Mouse (Mus musculus) heart, embryonic 13.5 days (tissue): ENCODE results near the gene Hist1h2bm. TPM values are rescaled to one million over a fixed set of nuclear protein-coding genes. Genes with fewer than 3 reads are reported as not detected.
"Not testable (repeated sequence)": the region's sequence is repeated elsewhere in the genome, so short reads cannot be mapped to it uniquely, and the experiment has no call there.

Experiments used
- ATAC-seq: fragments of 200-750 bp; cut with Nextera tagmentation; 2 replicates; pipeline ENCODE4 v1.8.0; 2017; ENCODE audit warnings: moderate TSS enrichment; ENCODE audit not compliant: insufficient number of reproducible peaks, low FRiP score, low TSS enrichment; ENCODE audit errors: extremely low read depth
- H3K27ac ChIP-seq: fragments of 300-500 bp; sonication (generic); replicated peaks from 2 replicates; pipeline ENCODE4 v1.5.1; 2015; ENCODE audit warnings: moderate library complexity, mild to moderate bottlenecking, inconsistent platforms
- H3K27me3 ChIP-seq: fragments of 300-500 bp; sonication (generic); replicated peaks from 2 replicates; pipeline ENCODE4 v1.6.1; 2015; ENCODE audit warnings: mild to moderate bottlenecking, inconsistent platforms
- H3K36me3 ChIP-seq: fragments of 300-500 bp; sonication (generic); 2 replicates; pipeline ENCODE4 v1.6.1; 2015; ENCODE audit warnings: mild to moderate bottlenecking, inconsistent platforms
- H3K4me1 ChIP-seq: fragments of 300-500 bp; sonication (generic); 2 replicates; pipeline ENCODE4 v1.6.1; 2015; ENCODE audit warnings: inconsistent platforms
- H3K4me2 ChIP-seq: fragments of 300-500 bp; sonication (generic); 2 replicates; pipeline ENCODE4 v1.6.1; 2015; ENCODE audit warnings: inconsistent platforms, mild to moderate bottlenecking, moderate library complexity
- H3K4me3 ChIP-seq: fragments of 300-500 bp; sonication (generic); 2 replicates; pipeline ENCODE4 v1.5.1; 2015; ENCODE audit warnings: moderate library complexity, mild to moderate bottlenecking, inconsistent platforms
- H3K9ac ChIP-seq: fragments of 300-500 bp; sonication (generic); 2 replicates; pipeline ENCODE4 v1.6.1; 2015; ENCODE audit warnings: inconsistent platforms, mild to moderate bottlenecking, moderate library complexity
- H3K9me3 ChIP-seq: fragments of 300-500 bp; sonication (generic); 2 replicates; pipeline ENCODE4 v1.6.1; 2016; ENCODE audit warnings: inconsistent platforms
- WGBS: fragments of 180-500 bp; shearing (Covaris S2); methylation state at CpG from one replicate; pipeline ENCODE4 v1.1.7; 2015; ENCODE audit warnings: mixed read lengths; 5-methylcytosine and 5-hydroxymethylcytosine counted together
- polyA plus RNA-seq: library from polyadenylated mRNA; unstranded; fragments of >200 nt; fragmentation: Nextera tagmentation; extraction: Ambion mirVana; gene quantifications from 2 replicates; pipeline ENCODE4 v1.2.1, GENCODE M21; 2015

The Hist1h2bm gene
- polyA plus RNA-seq = 1.5 TPM in 2 replicates

- H3K9ac ChIP-seq = peak within 1 kb of the TSS; percentile 82
- H3K27ac ChIP-seq = peak within 1 kb of the TSS; percentile 87
- ATAC-seq = peak; percentile 82
- peaks cover 35% of the 10 kb centered on the region for H3K4me1 ChIP-seq
- 1% methylated on average over 37 of the region's 37 CpGs for WGBS
- not testable (repeated sequence) for H3K27me3 ChIP-seq, H3K9me3 ChIP-seq, H3K36me3 ChIP-seq
- peak within 1 kb of the TSS; percentile 70 for H3K4me2 ChIP-seq
- peak within 1 kb of the TSS; percentile 50 for H3K4me3 ChIP-seq
Measured at GRCm38 (mm10) chr13:21721757-21722372, at the start of gene Hist1h2bm. TSS of gene Hist1h2bm (plus strand) at chr13:21722044.

DNA sequence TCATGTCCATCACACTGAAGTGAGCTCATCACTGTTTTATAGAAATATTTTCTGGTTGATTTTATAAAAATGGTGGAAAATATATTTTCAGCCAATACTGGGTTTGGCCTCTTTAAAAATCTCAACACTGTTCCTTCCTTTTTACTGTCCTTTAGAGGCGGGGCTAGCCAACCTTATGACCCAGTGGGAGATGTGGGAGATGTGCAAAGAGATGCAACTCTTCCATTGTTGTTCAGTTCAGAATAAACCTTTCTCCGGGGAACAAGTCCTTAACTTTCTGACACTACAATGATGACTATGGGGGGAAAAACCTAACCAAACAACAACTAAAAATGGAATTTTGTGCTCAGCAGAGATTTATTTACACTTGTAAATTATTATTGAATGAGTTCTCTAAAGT, 44.5 kb upstream of the Hist1h2bm start, which contains the start of gene Olfr1360:
TSS of gene Olfr1360 (minus strand) at position 101 of the 400 bp plus-strand sequence.
- 69% methylated on average over 2 of the region's 2 CpGs for WGBS
- Histone ChIP-seq H3K4me2 (no peak within 1 kb of the TSS), H3K27ac (no peak within 1 kb of the TSS), H3K9ac (no peak within 1 kb of the TSS), H3K4me1 (no peaks in the 10 kb centered on the region), H3K36me3 (no peaks in the 10 kb centered on the region), H3K9me3 (no peaks in the 10 kb centered on the region), H3K4me3 (no peak within 1 kb of the TSS), H3K27me3 (no peaks in the 10 kb centered on the region)
- no peak for ATAC-seq

- Histone ChIP-seq H3K9ac (no peak within 1 kb of the TSS), H3K27me3 (no peaks in the 10 kb centered on the region; the same call in 1 of the 2 replicates), H3K4me2 (no peak within 1 kb of the TSS), H3K36me3 (no peaks in the 10 kb centered on the region), H3K9me3 (no peaks in the 10 kb centered on the region), H3K4me3 (no peak within 1 kb of the TSS), H3K27ac (no peak within 1 kb of the TSS), H3K4me1 (no peaks in the 10 kb centered on the region)
- ATAC-seq = no peak
Measured at GRCm38 (mm10) chr13:21697811-21698210, 24.0 kb upstream of the Hist1h2bm start, which contains the start of gene Olfr1359. TSS of gene Olfr1359 (plus strand) at chr13:21698111.

DNA sequence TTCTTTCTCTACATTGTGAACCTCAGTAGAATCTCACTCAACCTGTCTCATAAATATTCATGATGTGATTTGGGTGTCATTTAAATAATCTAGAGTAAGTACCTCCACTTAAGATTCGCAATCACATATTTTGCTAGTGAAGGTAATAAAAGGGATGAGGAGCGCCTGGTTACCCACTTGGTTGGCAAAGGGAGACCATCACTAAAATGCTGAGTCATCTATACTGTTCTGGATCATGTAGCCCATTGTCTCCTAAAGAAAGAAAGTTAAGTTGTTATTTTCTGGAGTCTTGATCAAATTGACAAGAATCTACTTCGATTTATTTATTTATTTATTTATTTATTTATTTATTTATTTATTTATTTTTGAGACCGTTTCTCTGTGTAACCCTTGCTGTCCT, 15.2 kb upstream of the Hist1h2bm start:
- no peak for ATAC-seq
- Histone ChIP-seq H3K4me2 (no peak overlapping the region), H3K9me3 (no peaks in the 10 kb centered on the region), H3K27ac (no peak overlapping the region), H3K4me3 (no peak overlapping the region), H3K9ac (no peak overlapping the region), H3K27me3 (no peaks in the 10 kb centered on the region; the same call in 1 of the 2 replicates), H3K36me3 (no peaks in the 10 kb centered on the region), H3K4me1 (peaks cover 5% of the 10 kb centered on the region; the same call in 1 of the 2 replicates)
- WGBS = 68% methylated on average over 4 of the region's 4 CpGs

DNA sequence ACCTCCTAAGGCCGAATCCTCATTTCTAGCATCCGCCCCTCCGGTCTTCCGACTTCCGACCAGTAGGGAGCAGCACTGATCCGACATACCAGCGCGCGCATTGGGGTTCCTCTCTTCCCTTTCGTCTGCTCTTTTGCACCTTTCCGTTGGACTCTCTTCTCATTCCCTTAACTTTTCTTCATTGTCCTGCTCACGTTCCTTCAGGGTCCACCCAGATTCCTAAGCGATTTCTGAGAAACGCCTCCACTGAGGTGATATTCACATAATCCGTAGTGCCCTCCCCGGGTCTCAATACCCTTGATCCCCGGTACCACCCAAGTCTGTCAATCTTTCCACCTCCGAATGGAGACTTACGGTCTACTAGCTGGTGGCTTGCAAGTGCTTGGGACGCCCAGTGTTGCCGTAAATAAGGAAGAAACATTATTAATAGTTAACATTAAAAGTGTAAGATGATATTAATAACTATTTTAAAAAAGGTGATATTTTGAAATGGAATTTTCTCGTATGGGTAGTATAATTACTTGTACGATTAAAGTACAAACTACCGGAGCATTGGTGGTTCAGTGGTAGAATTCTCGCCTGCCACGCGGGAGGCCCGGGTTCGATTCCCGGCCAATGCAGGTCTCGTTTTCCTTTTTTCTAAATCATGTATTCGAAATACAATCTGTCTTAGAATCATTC, 11.7 kb upstream of the Hist1h2bm start:
- Histone ChIP-seq H3K9me3 (no peaks in the 10 kb centered on the region), H3K9ac (peak overlapping the region; percentile 83), H3K4me2 (peak overlapping the region; percentile 79), H3K36me3 (no peaks in the 10 kb centered on the region), H3K4me1 (peaks cover 12% of the 10 kb centered on the region), H3K27me3 (no peaks in the 10 kb centered on the region), H3K4me3 (peak overlapping the region; percentile 76), H3K27ac (peak overlapping the region; percentile 89)
- ATAC-seq = peak; percentile 64
- under 1% methylated on average over 32 of the region's 32 CpGs for WGBS

DNA sequence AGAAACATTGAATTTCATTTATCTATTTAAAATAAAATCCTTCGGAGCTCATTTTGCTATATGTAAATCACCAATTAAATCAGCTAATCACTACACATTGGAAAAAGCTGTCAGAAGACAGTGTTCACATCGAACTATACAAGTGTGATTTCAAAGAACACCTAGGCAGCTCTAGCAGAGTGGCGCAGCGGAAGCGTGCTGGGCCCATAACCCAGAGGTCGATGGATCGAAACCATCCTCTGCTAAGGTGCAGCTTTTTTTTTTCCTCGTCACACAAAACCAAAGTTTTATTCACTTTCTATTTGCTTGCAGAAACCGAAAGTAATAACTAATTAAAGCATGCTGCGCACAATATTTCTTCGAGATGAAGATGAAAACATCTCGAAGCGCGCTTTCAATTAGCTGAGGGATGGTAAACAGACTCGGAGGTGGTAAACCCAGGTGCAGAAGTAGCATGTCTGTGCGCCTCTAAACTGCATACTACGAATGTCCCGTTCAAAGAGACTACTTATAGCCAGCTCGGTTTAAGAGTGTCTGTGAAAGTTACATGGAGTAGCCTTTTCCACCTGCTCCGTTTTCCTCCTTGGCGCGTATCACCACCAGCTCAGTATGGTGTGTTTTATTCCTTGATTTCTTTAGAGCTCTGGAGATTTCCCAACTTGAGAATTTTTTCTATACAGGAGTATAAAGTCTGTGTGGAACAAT, 10.9 kb upstream of the Hist1h2bm start:
- Histone ChIP-seq H3K9me3 (no peaks in the 10 kb centered on the region), H3K9ac (peak overlapping the region; percentile 81), H3K36me3 (no peaks in the 10 kb centered on the region), H3K27me3 (no peaks in the 10 kb centered on the region), H3K4me1 (peaks cover 17% of the 10 kb centered on the region), H3K27ac (peak overlapping the region; percentile 56), H3K4me2 (peak overlapping the region; percentile 79), H3K4me3 (peak overlapping the region; percentile 76)
- 3% methylated on average over 22 of the region's 22 CpGs for WGBS
- ATAC-seq = peak; percentile 76

GRCm38 (mm10) chr13:21711698-21712097, 10.1 kb upstream of the Hist1h2bm start:
- no peak for ATAC-seq
- Histone ChIP-seq H3K4me2 (peak overlapping the region; percentile 79), H3K4me3 (peak overlapping the region; percentile 76), H3K27ac (no peak overlapping the region), H3K36me3 (no peaks in the 10 kb centered on the region), H3K9ac (peak overlapping the region; percentile 81), H3K9me3 (no peaks in the 10 kb centered on the region), H3K27me3 (no peaks in the 10 kb centered on the region), H3K4me1 (peaks cover 17% of the 10 kb centered on the region)
- 30% methylated on average over 4 of the region's 4 CpGs for WGBS

GRCm38 (mm10) chr13:21714725-21715124, 7.1 kb upstream of the Hist1h2bm start:
- Histone ChIP-seq H3K9me3 (no peaks in the 10 kb centered on the region), H3K36me3 (no peaks in the 10 kb centered on the region), H3K27ac (peak overlapping the region; percentile 91), H3K27me3 (no peaks in the 10 kb centered on the region), H3K4me2 (peak overlapping the region; percentile 72), H3K4me1 (peaks cover 33% of the 10 kb centered on the region), H3K4me3 (peak overlapping the region; percentile 55), H3K9ac (peak overlapping the region; percentile 80)
- no peak for ATAC-seq
- WGBS = under 1% methylated on average over 7 of the region's 7 CpGs

DNA sequence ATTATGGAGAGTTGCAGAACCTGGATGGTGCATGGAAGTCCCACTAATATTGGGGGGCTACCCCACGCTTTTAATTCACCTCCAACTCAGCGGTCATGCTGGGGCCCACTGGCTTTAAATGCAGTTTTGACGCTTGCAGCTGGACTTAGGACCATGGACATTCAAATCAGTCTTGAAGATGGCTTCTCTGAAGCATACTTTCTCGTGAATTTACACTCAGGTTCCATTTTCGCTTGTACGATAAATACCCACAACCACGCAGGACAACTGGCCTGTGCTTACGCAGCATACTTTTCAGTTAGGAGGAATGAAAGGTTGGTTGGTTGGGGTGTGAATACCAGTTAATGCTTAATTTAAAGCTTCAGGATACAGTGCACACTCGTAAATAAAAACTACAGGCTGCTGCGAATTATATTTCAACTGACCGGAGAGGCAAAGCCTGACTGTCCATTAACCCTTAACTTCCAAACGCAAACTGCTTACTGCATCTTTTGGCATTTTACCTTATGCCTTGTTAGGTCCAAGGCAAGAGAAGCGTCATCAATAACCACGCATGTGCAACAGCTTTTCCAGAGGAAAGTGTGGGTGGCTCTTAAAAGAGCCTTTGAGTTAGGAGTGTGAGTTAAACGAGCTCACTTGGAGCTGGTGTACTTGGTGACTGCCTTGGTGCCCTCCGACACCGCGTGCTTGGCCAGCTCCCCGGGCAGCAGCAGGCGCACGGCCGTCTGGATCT, 6.5 kb upstream of the Hist1h2bm start:
- peaks cover 36% of the 10 kb centered on the region for H3K4me1 ChIP-seq
- 1% methylated on average over 22 of the region's 22 CpGs for WGBS
- peak overlapping the region; percentile 55 for H3K4me3 ChIP-seq
- no peaks in the 10 kb centered on the region for H3K27me3 ChIP-seq
- peak overlapping the region; percentile 72 for H3K4me2 ChIP-seq
- ATAC-seq = no peak
- peak overlapping the region; percentile 91 for H3K27ac ChIP-seq
- no peaks in the 10 kb centered on the region for H3K36me3 ChIP-seq
- peak overlapping the region; percentile 80 for H3K9ac ChIP-seq
- no peaks in the 10 kb centered on the region for H3K9me3 ChIP-seq

DNA sequence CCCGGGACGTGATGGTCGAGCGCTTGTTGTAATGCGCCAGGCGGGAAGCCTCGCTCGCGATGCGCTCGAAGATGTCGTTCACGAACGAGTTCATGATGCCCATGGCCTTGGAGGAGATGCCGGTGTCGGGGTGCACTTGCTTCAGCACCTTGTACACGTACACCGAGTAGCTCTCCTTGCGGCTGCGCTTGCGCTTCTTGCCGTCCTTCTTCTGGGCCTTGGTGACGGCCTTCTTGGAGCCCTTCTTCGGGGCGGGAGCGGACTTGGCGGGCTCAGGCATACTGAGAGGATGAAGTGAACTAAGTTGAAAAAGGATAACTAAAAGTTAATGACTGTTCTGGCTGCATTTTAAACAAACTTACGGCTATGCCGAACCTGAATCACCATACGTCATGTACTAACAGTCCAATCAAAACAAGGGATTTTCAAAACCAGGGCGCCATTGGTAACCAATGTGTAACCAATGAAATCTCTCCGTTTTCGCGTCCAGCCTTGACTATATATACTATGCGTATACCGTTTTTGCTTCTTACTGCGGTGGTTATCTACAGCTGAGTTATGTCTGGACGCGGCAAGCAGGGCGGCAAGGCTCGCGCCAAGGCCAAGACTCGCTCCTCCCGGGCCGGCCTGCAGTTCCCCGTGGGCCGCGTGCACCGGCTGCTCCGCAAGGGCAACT, 5.8 kb upstream of the Hist1h2bm start, which contains the start of the genes Hist1h2bl and Hist1h2ai:
TSS of gene Hist1h2bl (minus strand) at position 280 of the 676 bp plus-strand sequence.
TSS of gene Hist1h2ai (plus strand) at position 559 of the 676 bp plus-strand sequence.
- WGBS = under 1% methylated on average over 30 of the region's 50 CpGs

More for the DNA sequence above, 5.8 kb upstream of the Hist1h2bm start, which contains the start of the genes Hist1h2bl and Hist1h2ai:
- Histone ChIP-seq H3K9ac (peak within 1 kb of the TSS; percentile 89), H3K4me3 (peak within 1 kb of the TSS; percentile 55), H3K4me2 (peak within 1 kb of the TSS; percentile 72), H3K27ac (peak within 1 kb of the TSS; percentile 91), H3K4me1 (peaks cover 40% of the 10 kb centered on the region)
- not testable (repeated sequence) for H3K9me3 ChIP-seq, H3K27me3 ChIP-seq, H3K36me3 ChIP-seq
- ATAC-seq = peak; percentile 90
